Mouse (Mus musculus) adrenal gland, postnatal 14 days (tissue): ENCODE results near the gene Cct8l1. TPM values are rescaled to one million over a fixed set of nuclear protein-coding genes. Genes with fewer than 3 reads are reported as not detected.
A peak's percentile ranks its signal among the peaks of the same experiment; 100 is the strongest.

Experiments
- DNase-seq: peaks from one replicate; pipeline ENCODE4 v3.0.0; 2021; ENCODE audit warnings: mixed read lengths
- total RNA-seq: library from RNA; stranded (reverse); gene quantifications from 2 replicates; pipeline ENCODE4 v1.2.3, GENCODE M21; 2021

Gene Cct8l1
- total RNA-seq, 1 experiment from 2014 or later = not detected

- no peak for DNase-seq
These were observed 14.8 kb downstream of the Cct8l1 start for GRCm38 (mm10) chr5:25530629-25531028.

GRCm38 (mm10) chr5:25532256-25533147, 16.6 kb downstream of the Cct8l1 start:
- DNase-seq = peak; percentile 55

- no peak for DNase-seq
These were observed 17.4 kb downstream of the Cct8l1 start for GRCm38 (mm10) chr5:25533298-25533697.

- DNase-seq = no peak
These were observed 19.7 kb downstream of the Cct8l1 start for GRCm38 (mm10) chr5:25535566-25535965.

GRCm38 (mm10) chr5:25536451-25536850, 20.6 kb downstream of the Cct8l1 start:
- DNase-seq = no peak

GRCm38 (mm10) chr5:25536921-25537409, 21.1 kb downstream of the Cct8l1 start:
- DNase-seq = peak; percentile 13

- no peak for DNase-seq
These were observed 24.5 kb downstream of the Cct8l1 start for GRCm38 (mm10) chr5:25540412-25540811.

- DNase-seq = no peak
These were observed 25.1 kb downstream of the Cct8l1 start for GRCm38 (mm10) chr5:25540921-25541320.

GRCm38 (mm10) chr5:25541661-25542060, 25.8 kb downstream of the Cct8l1 start:
- no peak for DNase-seq

GRCm38 (mm10) chr5:25544061-25544460, 28.2 kb downstream of the Cct8l1 start:
- peak; percentile 52 for DNase-seq

- DNase-seq = peak; percentile 11
These were observed 28.7 kb downstream of the Cct8l1 start for GRCm38 (mm10) chr5:25544566-25544965.

GRCm38 (mm10) chr5:25546912-25547311, 31.0 kb downstream of the Cct8l1 start:
- no peak for DNase-seq

GRCm38 (mm10) chr5:25550912-25551311, 35.0 kb downstream of the Cct8l1 start:
- no peak for DNase-seq

GRCm38 (mm10) chr5:25554210-25554609, 38.3 kb downstream of the Cct8l1 start:
- DNase-seq = no peak

- DNase-seq = no peak
These were observed 38.8 kb downstream of the Cct8l1 start for GRCm38 (mm10) chr5:25554689-25555088.

GRCm38 (mm10) chr5:25555684-25556083, 39.8 kb downstream of the Cct8l1 start:
- DNase-seq = no peak

GRCm38 (mm10) chr5:25556363-25556762, 40.5 kb downstream of the Cct8l1 start:
- DNase-seq = no peak

Other genes with a start within 250 kb of the Cct8l1 start
- 54.3 and 55.9 TPM in 2 replicates for gene Kmt2c, start 17.3 kb upstream of the Cct8l1 start, total RNA-seq
- gene Xrcc2, start 189.8 kb downstream of the Cct8l1 start, total RNA-seq = 5.1 and 6.0 TPM in 2 replicates
- gene Actr3b, start 243.9 kb downstream of the Cct8l1 start, total RNA-seq = 10.2 and 11.0 TPM in 2 replicates